Mouse (Mus musculus): ENCODE data around the gene Arhgef3. TPM values are rescaled to one million over a fixed set of nuclear protein-coding genes. Genes with fewer than 3 reads are reported as not detected.

The Arhgef3 gene
- polyA plus RNA-seq, 1 experiment from 2014 or later: 6.6 TPM

- H3K4me1 ChIP-seq: peaks cover 4% of the 10 kb centered on the region; the same call in 1 of the 2 replicates
- no peaks in the 10 kb centered on the region for H3K27me3 ChIP-seq
- H3K9me3 ChIP-seq (replicated peaks): no peaks in the 10 kb centered on the region
- WGBS: 67% methylated on average over 14 of the region's 14 CpGs
- no peak overlapping the region for H3K9ac ChIP-seq
- H3K4me3 ChIP-seq: no peak overlapping the region
- H3K27ac ChIP-seq: no peak overlapping the region; the same call in 1 of the 2 replicates
- H3K36me3 ChIP-seq: no peaks in the 10 kb centered on the region
- ATAC-seq (ENCODE audit: low FRiP score): no peak
- H3K4me2 ChIP-seq (replicated peaks): no peak overlapping the region
Observed at GRCm38 (mm10) chr14:27171175-27171830, 56.6 kb downstream of the Arhgef3 start.

- Histone ChIP-seq H3K4me3 (no peak overlapping the region), H3K27ac (no peak overlapping the region), H3K4me2 (replicated peaks) (no peak overlapping the region), H3K36me3 (no peaks in the 10 kb centered on the region), H3K27me3 (no peaks in the 10 kb centered on the region), H3K9me3 (replicated peaks) (no peaks in the 10 kb centered on the region), H3K4me1 (no peaks in the 10 kb centered on the region), H3K9ac (no peak overlapping the region)
- ATAC-seq (ENCODE audit: low FRiP score): no peak
- 87% methylated on average over 10 of the region's 10 CpGs for WGBS
Observed at GRCm38 (mm10) chr14:27173178-27173803, 58.6 kb downstream of the Arhgef3 start.

GRCm38 (mm10) chr14:27174188-27174786 lies 59.6 kb downstream of the Arhgef3 start:
- no peaks in the 10 kb centered on the region for H3K4me1 ChIP-seq
- no peaks in the 10 kb centered on the region for H3K36me3 ChIP-seq
- 74% methylated on average over 6 of the region's 6 CpGs for WGBS
- no peak for ATAC-seq (ENCODE audit: low FRiP score)
- H3K9ac ChIP-seq: no peak overlapping the region
- no peak overlapping the region for H3K4me2 ChIP-seq (replicated peaks)
- H3K27me3 ChIP-seq: no peaks in the 10 kb centered on the region
- H3K4me3 ChIP-seq: no peak overlapping the region
- H3K27ac ChIP-seq: no peak overlapping the region
- no peaks in the 10 kb centered on the region for H3K9me3 ChIP-seq (replicated peaks)

- H3K9me3 ChIP-seq (replicated peaks): no peaks in the 10 kb centered on the region
- H3K27me3 ChIP-seq: no peaks in the 10 kb centered on the region
- H3K4me2 ChIP-seq (replicated peaks): no peak overlapping the region
- no peak overlapping the region for H3K9ac ChIP-seq
- H3K36me3 ChIP-seq: no peaks in the 10 kb centered on the region
- 74% methylated on average over 12 of the region's 12 CpGs for WGBS
- no peak overlapping the region for H3K4me3 ChIP-seq
- no peak overlapping the region for H3K27ac ChIP-seq
- ATAC-seq (ENCODE audit: low FRiP score): no peak
- no peaks in the 10 kb centered on the region for H3K4me1 ChIP-seq
Observed at GRCm38 (mm10) chr14:27174831-27175301, 60.2 kb downstream of the Arhgef3 start.

GRCm38 (mm10) chr14:27175343-27175742 lies 60.6 kb downstream of the Arhgef3 start:
- no peaks in the 10 kb centered on the region for H3K4me1 ChIP-seq
- no peak overlapping the region for H3K4me2 ChIP-seq (replicated peaks)
- no peak overlapping the region for H3K9ac ChIP-seq
- WGBS: 73% methylated on average over 11 of the region's 11 CpGs
- no peaks in the 10 kb centered on the region for H3K27me3 ChIP-seq
- H3K36me3 ChIP-seq: no peaks in the 10 kb centered on the region
- no peak for ATAC-seq (ENCODE audit: low FRiP score)
- H3K27ac ChIP-seq: no peak overlapping the region
- H3K9me3 ChIP-seq (replicated peaks): no peaks in the 10 kb centered on the region
- H3K4me3 ChIP-seq: no peak overlapping the region

GRCm38 (mm10) chr14:27177800-27178559 lies 63.3 kb downstream of the Arhgef3 start:
- H3K27me3 ChIP-seq: no peaks in the 10 kb centered on the region
- WGBS: 91% methylated on average over 8 of the region's 8 CpGs
- H3K27ac ChIP-seq: no peak overlapping the region
- H3K36me3 ChIP-seq: no peaks in the 10 kb centered on the region
- H3K9me3 ChIP-seq (replicated peaks): no peaks in the 10 kb centered on the region
- H3K4me2 ChIP-seq (replicated peaks): no peak overlapping the region
- no peak overlapping the region for H3K9ac ChIP-seq
- H3K4me1 ChIP-seq: no peaks in the 10 kb centered on the region
- H3K4me3 ChIP-seq: no peak overlapping the region
- no peak for ATAC-seq (ENCODE audit: low FRiP score)

- 83% methylated on average over 8 of the region's 8 CpGs for WGBS
- no peaks in the 10 kb centered on the region for H3K4me1 ChIP-seq
- no peak overlapping the region for H3K4me2 ChIP-seq (replicated peaks)
- no peak overlapping the region for H3K27ac ChIP-seq
- ATAC-seq (ENCODE audit: low FRiP score): no peak
- H3K4me3 ChIP-seq: no peak overlapping the region
- no peaks in the 10 kb centered on the region for H3K27me3 ChIP-seq
- no peaks in the 10 kb centered on the region for H3K9me3 ChIP-seq (replicated peaks)
- H3K9ac ChIP-seq: no peak overlapping the region
- H3K36me3 ChIP-seq: no peaks in the 10 kb centered on the region
Observed at GRCm38 (mm10) chr14:27178560-27178920, 63.8 kb downstream of the Arhgef3 start.

GRCm38 (mm10) chr14:27179771-27180170 lies 65.1 kb downstream of the Arhgef3 start:
- no peak overlapping the region for H3K9ac ChIP-seq
- no peaks in the 10 kb centered on the region for H3K9me3 ChIP-seq (replicated peaks)
- no peaks in the 10 kb centered on the region for H3K36me3 ChIP-seq
- no peak overlapping the region for H3K27ac ChIP-seq
- ATAC-seq (ENCODE audit: low FRiP score): no peak
- H3K4me1 ChIP-seq: no peaks in the 10 kb centered on the region
- H3K27me3 ChIP-seq: no peaks in the 10 kb centered on the region
- no peak overlapping the region for H3K4me2 ChIP-seq (replicated peaks)
- 88% methylated on average over 7 of the region's 7 CpGs for WGBS
- no peak overlapping the region for H3K4me3 ChIP-seq

- no peak for ATAC-seq (ENCODE audit: low FRiP score)
- Histone ChIP-seq H3K9ac (no peak overlapping the region), H3K27ac (no peak overlapping the region), H3K9me3 (replicated peaks) (no peaks in the 10 kb centered on the region), H3K36me3 (no peaks in the 10 kb centered on the region), H3K4me3 (no peak overlapping the region), H3K4me1 (no peaks in the 10 kb centered on the region), H3K27me3 (peaks cover 6% of the 10 kb centered on the region; the same call in 1 of the 2 replicates), H3K4me2 (replicated peaks) (no peak overlapping the region)
- 64% methylated on average over 11 of the region's 11 CpGs for WGBS
Observed at GRCm38 (mm10) chr14:27182059-27182458, 67.4 kb downstream of the Arhgef3 start.

GRCm38 (mm10) chr14:27182646-27183438 lies 68.1 kb downstream of the Arhgef3 start:
- 65% methylated on average over 11 of the region's 11 CpGs for WGBS
- Histone ChIP-seq H3K4me2 (replicated peaks) (no peak overlapping the region), H3K9me3 (replicated peaks) (no peaks in the 10 kb centered on the region), H3K27ac (no peak overlapping the region), H3K36me3 (no peaks in the 10 kb centered on the region), H3K4me1 (no peaks in the 10 kb centered on the region), H3K4me3 (no peak overlapping the region), H3K9ac (no peak overlapping the region), H3K27me3 (peaks cover 6% of the 10 kb centered on the region; the same call in 1 of the 2 replicates)
- no peak for ATAC-seq (ENCODE audit: low FRiP score)

- Histone ChIP-seq H3K9ac (no peak overlapping the region), H3K27me3 (peaks cover 6% of the 10 kb centered on the region; the same call in 1 of the 2 replicates), H3K4me1 (no peaks in the 10 kb centered on the region), H3K36me3 (no peaks in the 10 kb centered on the region), H3K4me3 (no peak overlapping the region), H3K4me2 (replicated peaks) (no peak overlapping the region), H3K27ac (no peak overlapping the region), H3K9me3 (replicated peaks) (no peaks in the 10 kb centered on the region)
- WGBS: 67% methylated on average over 16 of the region's 16 CpGs
- ATAC-seq (ENCODE audit: low FRiP score): no peak
Observed at GRCm38 (mm10) chr14:27183501-27184230, 69.0 kb downstream of the Arhgef3 start.

Data from hindbrain, embryonic 12.5 days (tissue).